Mouse (Mus musculus): ENCODE results near the gene Zbtb40. TPM values are rescaled to one million over a fixed set of nuclear protein-coding genes. Genes with fewer than 3 reads are reported as not detected.

Zbtb40 gene
- total RNA-seq, 2 experiments from 2014 or later: 8.4 to 11.3 TPM

DNA sequence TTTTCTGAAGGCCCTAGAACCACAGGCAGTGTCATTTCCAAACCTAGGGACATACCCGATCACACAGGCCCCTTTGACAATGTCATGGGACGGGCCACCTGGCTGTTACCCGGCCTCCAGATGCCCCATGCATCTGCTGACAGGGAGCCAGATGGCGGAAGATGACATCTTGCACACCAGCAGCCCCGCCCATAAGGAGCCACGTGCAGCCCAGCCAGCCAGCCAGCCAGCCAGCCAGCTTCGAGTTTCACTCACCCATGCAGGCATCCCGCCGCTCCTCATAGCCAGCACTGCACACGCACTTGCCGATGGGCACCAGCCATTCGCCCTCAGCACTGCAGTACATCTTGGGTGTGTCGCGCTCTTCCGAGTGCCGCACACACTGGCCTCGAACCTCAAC lies 103.2 kb downstream of the Zbtb40 start:
- DNase-seq (ENCODE audit: low spot score in 2 of 2): no peak
- intact Hi-C loops (cut with DNase I): no loop called here

DNA sequence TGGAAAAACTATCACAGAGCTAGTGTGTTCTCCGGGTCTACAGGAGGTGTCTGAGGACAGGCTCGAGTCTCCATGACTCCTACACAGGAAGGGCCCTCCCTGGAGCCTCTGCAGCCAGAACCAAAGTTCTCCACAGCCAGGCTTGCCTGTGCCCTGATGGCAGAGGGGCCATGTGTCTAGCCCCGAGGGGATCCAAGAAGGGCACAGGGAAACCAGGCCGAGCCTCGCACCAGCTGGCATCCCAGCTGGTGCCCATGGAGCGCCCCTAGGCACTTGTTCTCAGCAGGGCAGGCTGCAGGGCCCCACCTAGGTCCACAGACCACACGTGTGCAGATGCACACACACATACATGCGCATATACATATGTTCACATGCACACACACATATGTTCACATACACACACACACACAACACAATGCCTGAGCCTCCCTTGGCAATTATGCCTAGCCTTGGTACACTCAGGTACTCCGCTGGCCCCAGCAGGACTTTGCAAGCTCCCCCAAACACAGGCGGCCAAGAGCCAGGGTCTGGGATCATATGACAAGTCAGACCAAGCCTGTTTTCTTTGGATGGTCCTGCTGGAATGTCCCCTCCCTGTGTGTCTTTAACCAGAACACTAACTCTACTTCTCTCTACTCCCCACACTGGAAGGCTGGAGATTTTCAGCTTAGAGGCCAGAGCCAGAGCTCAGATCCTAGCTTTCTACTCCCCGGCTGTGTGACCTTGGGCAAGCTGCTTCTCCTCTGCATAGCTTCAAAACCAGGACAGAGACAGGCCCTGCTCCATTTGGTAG lies 103.8 kb downstream of the Zbtb40 start:
- intact Hi-C loops (cut with DNase I): no loop called here
- DNase-seq (ENCODE audit: low spot score in 2 of 2): no peak

- DNase-seq (ENCODE audit: low spot score in 2 of 2): no peak
- intact Hi-C loops (cut with DNase I): no loop called here
These were observed 105.4 kb downstream of the Zbtb40 start for GRCm38 (mm10) chr4:136943175-136943574.

DNA sequence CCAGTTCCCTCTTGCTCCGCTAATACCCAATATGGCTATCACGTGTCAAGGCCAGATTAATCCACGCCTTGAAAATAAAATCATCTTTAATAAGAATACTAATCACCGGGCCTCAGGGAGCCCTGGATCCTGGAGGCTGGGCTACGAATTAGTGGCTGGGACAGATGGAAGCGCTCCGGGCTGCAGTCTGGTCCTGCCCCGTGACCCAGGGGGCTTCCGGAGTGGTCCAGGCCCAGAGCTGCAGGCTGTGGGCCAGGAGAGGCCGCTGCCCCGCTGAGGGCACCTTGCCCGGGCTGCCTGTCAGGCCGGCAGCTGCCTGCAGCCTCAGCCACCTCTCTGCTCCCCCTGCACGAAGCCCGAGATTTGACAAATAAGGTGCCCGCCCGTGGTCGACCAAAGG lies 105.8 kb downstream of the Zbtb40 start:
- DNase-seq (ENCODE audit: low spot score in 2 of 2): no peak
- intact Hi-C loops (cut with DNase I): no loop called here

GRCm38 (mm10) chr4:136937935-136938334 lies 110.7 kb downstream of the Zbtb40 start:
- intact Hi-C loops (cut with DNase I): no loop called here
- DNase-seq (ENCODE audit: low spot score in 2 of 2): no peak

- intact Hi-C loops (cut with DNase I): no loop called here
- no peak for DNase-seq (ENCODE audit: low spot score in 2 of 2)
These were observed 111.3 kb downstream of the Zbtb40 start for GRCm38 (mm10) chr4:136937344-136937743.

- DNase-seq (ENCODE audit: low spot score in 2 of 2): no peak
- intact Hi-C loops (cut with DNase I): no loop called here
These were observed 113.6 kb downstream of the Zbtb40 start for GRCm38 (mm10) chr4:136934746-136935613.

DNA sequence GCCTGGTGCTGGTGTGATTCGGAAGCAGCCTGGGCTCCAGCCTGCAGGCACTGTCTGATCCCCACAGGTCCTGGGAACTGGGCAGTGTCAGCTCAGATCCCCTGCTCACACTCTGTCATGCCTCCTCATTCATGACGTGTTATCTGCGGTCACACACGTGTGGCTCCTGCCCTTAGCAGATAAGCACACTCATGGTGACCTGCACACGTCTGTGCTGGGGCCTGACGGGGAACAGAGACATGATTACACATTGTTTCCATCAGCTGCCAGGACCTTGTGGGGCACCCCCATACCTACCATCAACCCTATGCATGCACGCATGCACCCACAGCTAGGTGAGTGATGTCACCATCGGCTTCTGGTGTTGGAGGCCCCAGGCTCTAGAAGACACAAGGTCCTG lies 118.1 kb downstream of the Zbtb40 start:
- intact Hi-C loops (cut with DNase I): no loop called here

More for the DNA sequence above, 118.1 kb downstream of the Zbtb40 start:
- no peak for DNase-seq (ENCODE audit: low spot score in 2 of 2)

Other genes starting within 250 kb of the Zbtb40 start
- gene Ephb2, start 212.8 kb downstream of the Zbtb40 start, total RNA-seq (2021): 10 to 100 TPM; 31.6 to 32.7 TPM
- 10 to 100 TPM; 36.1 to 43.9 TPM for gene C1qb, start 162.6 kb downstream of the Zbtb40 start, total RNA-seq (2021)
- 10 to 100 TPM; 39.4 to 40.1 TPM for gene C1qc, start 155.7 kb downstream of the Zbtb40 start, total RNA-seq (2021)
- 10 to 100 TPM; 42.5 to 44.9 TPM for gene C1qa, start 150.0 kb downstream of the Zbtb40 start, total RNA-seq (2021)
- gene Epha8, start 92.0 kb downstream of the Zbtb40 start, total RNA-seq (2021): 10 to 100 TPM in 1 of 2 experiments, 1 to 10 TPM in 1; 9.8 to 10.5 TPM
- 10 to 100 TPM; 18.3 to 20.4 TPM for gene Wnt4, start 228.7 kb upstream of the Zbtb40 start, total RNA-seq (2021)

Data from left cerebral cortex, postnatal 14 days (tissue).